Mouse (Mus musculus) neural tube, embryonic 13.5 days (tissue): ENCODE data around the gene Pde3b. TPM values are rescaled to one million over a fixed set of nuclear protein-coding genes. Genes with fewer than 3 reads are reported as not detected.

ENCODE experiments used
- ATAC-seq: fragments of 200-750 bp; cut with Nextera tagmentation; 2 replicates; pipeline ENCODE4 v1.8.0; 2017; ENCODE audit warnings: low read depth, mild to moderate bottlenecking, moderate TSS enrichment, moderate library complexity
- H3K27ac ChIP-seq: fragments of 300-500 bp; sonication (generic); replicated peaks from 2 replicates; pipeline ENCODE4 v1.5.1; 2015; ENCODE audit warnings: moderate library complexity, mild to moderate bottlenecking, inconsistent platforms
- H3K27me3 ChIP-seq: fragments of 300-500 bp; sonication (generic); 2 replicates; pipeline ENCODE4 v1.6.1; 2015; ENCODE audit warnings: mild to moderate bottlenecking, inconsistent platforms
- H3K36me3 ChIP-seq: fragments of 300-500 bp; sonication (generic); 2 replicates; pipeline ENCODE4 v1.6.1; 2015; ENCODE audit warnings: mild to moderate bottlenecking, inconsistent platforms
- H3K4me1 ChIP-seq: fragments of 300-500 bp; sonication (generic); replicated peaks from 2 replicates; pipeline ENCODE4 v1.6.1; 2015; ENCODE audit warnings: inconsistent platforms
- H3K4me2 ChIP-seq: fragments of 300-500 bp; sonication (generic); 2 replicates; pipeline ENCODE4 v1.6.1; 2015; ENCODE audit warnings: inconsistent platforms, mild to moderate bottlenecking, moderate library complexity
- H3K4me3 ChIP-seq: fragments of 300-500 bp; sonication (generic); 2 replicates; pipeline ENCODE4 v1.5.1; 2015; ENCODE audit warnings: mild to moderate bottlenecking, inconsistent platforms
- H3K9ac ChIP-seq: fragments of 300-500 bp; sonication (generic); 2 replicates; pipeline ENCODE4 v1.6.1; 2015; ENCODE audit warnings: moderate library complexity, mild to moderate bottlenecking, inconsistent platforms
- H3K9me3 ChIP-seq: fragments of 300-500 bp; sonication (generic); 2 replicates; pipeline ENCODE4 v1.6.1; 2016; ENCODE audit warnings: inconsistent platforms
- WGBS: fragments of 180-500 bp; shearing (Covaris S2); methylation state at CpG from one replicate; pipeline ENCODE4 v1.1.7; 2015; 5-methylcytosine and 5-hydroxymethylcytosine counted together
- polyA plus RNA-seq: library from polyadenylated mRNA; unstranded; fragments of >200 nt; fragmentation: Nextera tagmentation; extraction: Ambion mirVana; gene quantifications from 2 replicates; pipeline ENCODE4 v1.2.1, GENCODE M21; 2015

Gene Pde3b
- polyA plus RNA-seq, 1 experiment from 2014 or later = 4.8 TPM

- Histone ChIP-seq H3K36me3 (0 out of 2 replicates have a peak, but pooled peaks cover 1% of the 10 kb centered on the region), H3K9ac (no peak overlapping the region), H3K4me1 (no peaks in the 10 kb centered on the region), H3K9me3 (no peaks in the 10 kb centered on the region), H3K27ac (no peak overlapping the region), H3K4me3 (no peak overlapping the region), H3K4me2 (no peak overlapping the region), H3K27me3 (no peaks in the 10 kb centered on the region)
- 68% methylated on average over 3 of the region's 3 CpGs for WGBS
- ATAC-seq = no peak
These were observed 37.8 kb downstream of the Pde3b start for GRCm38 (mm10) chr7:114452876-114453275.

GRCm38 (mm10) chr7:114453300-114453990 is 38.4 kb downstream of the Pde3b start:
- H3K9me3 ChIP-seq = no peaks in the 10 kb centered on the region
- H3K4me2 ChIP-seq = no peak overlapping the region
- H3K9ac ChIP-seq = no peak overlapping the region
- 0 out of 2 replicates have a peak, but pooled peaks cover 5% of the 10 kb centered on the region for H3K36me3 ChIP-seq
- H3K27me3 ChIP-seq = no peaks in the 10 kb centered on the region
- ATAC-seq = no peak
- no peak overlapping the region for H3K27ac ChIP-seq
- 87% methylated on average over 5 of the region's 5 CpGs for WGBS
- no peaks in the 10 kb centered on the region for H3K4me1 ChIP-seq
- no peak overlapping the region for H3K4me3 ChIP-seq

GRCm38 (mm10) chr7:114454858-114455257 is 39.8 kb downstream of the Pde3b start:
- Histone ChIP-seq H3K4me3 (no peak overlapping the region), H3K27ac (no peak overlapping the region), H3K4me1 (no peaks in the 10 kb centered on the region), H3K4me2 (no peak overlapping the region), H3K27me3 (no peaks in the 10 kb centered on the region), H3K36me3 (0 out of 2 replicates have a peak, but pooled peaks cover 5% of the 10 kb centered on the region), H3K9me3 (no peaks in the 10 kb centered on the region), H3K9ac (no peak overlapping the region)
- 89% methylated on average over 1 of the region's 1 CpGs for WGBS
- ATAC-seq = no peak

- Histone ChIP-seq H3K27ac (no peak overlapping the region), H3K4me1 (no peaks in the 10 kb centered on the region), H3K4me2 (no peak overlapping the region), H3K4me3 (no peak overlapping the region), H3K36me3 (0 out of 2 replicates have a peak, but pooled peaks cover 5% of the 10 kb centered on the region), H3K9ac (no peak overlapping the region), H3K9me3 (no peaks in the 10 kb centered on the region), H3K27me3 (no peaks in the 10 kb centered on the region)
- 87% methylated on average over 4 of the region's 4 CpGs for WGBS
- no peak for ATAC-seq
These were observed 41.8 kb downstream of the Pde3b start for GRCm38 (mm10) chr7:114456904-114457303.

- no peak overlapping the region for H3K4me3 ChIP-seq
- H3K4me1 ChIP-seq = no peaks in the 10 kb centered on the region
- 0 out of 2 replicates have a peak, but pooled peaks cover 5% of the 10 kb centered on the region for H3K36me3 ChIP-seq
- no peak overlapping the region for H3K9ac ChIP-seq
- 37% methylated on average over 1 of the region's 1 CpGs for WGBS
- ATAC-seq = no peak
- H3K27ac ChIP-seq = no peak overlapping the region
- H3K9me3 ChIP-seq = no peaks in the 10 kb centered on the region
- H3K27me3 ChIP-seq = no peaks in the 10 kb centered on the region
- no peak overlapping the region for H3K4me2 ChIP-seq
These were observed 44.8 kb downstream of the Pde3b start for GRCm38 (mm10) chr7:114459909-114460308.

GRCm38 (mm10) chr7:114461727-114462126 is 46.6 kb downstream of the Pde3b start:
- 0 out of 2 replicates have a peak, but pooled peaks cover 5% of the 10 kb centered on the region for H3K36me3 ChIP-seq
- H3K4me1 ChIP-seq = no peaks in the 10 kb centered on the region
- no peak overlapping the region for H3K4me3 ChIP-seq
- H3K27ac ChIP-seq = no peak overlapping the region
- no peak for ATAC-seq
- H3K9me3 ChIP-seq = no peaks in the 10 kb centered on the region
- 74% methylated on average over 2 of the region's 2 CpGs for WGBS
- no peak overlapping the region for H3K4me2 ChIP-seq
- no peak overlapping the region for H3K9ac ChIP-seq
- no peaks in the 10 kb centered on the region for H3K27me3 ChIP-seq

- no peaks in the 10 kb centered on the region for H3K4me1 ChIP-seq
- H3K9me3 ChIP-seq = no peaks in the 10 kb centered on the region
- no peaks in the 10 kb centered on the region for H3K27me3 ChIP-seq
- H3K4me3 ChIP-seq = no peak overlapping the region
- H3K36me3 ChIP-seq = no peaks in the 10 kb centered on the region
- WGBS = 91% methylated on average over 3 of the region's 3 CpGs
- no peak for ATAC-seq
- H3K9ac ChIP-seq = no peak overlapping the region
- no peak overlapping the region for H3K4me2 ChIP-seq
- no peak overlapping the region for H3K27ac ChIP-seq
These were observed 51.3 kb downstream of the Pde3b start for GRCm38 (mm10) chr7:114466358-114466757.

GRCm38 (mm10) chr7:114472471-114472870 is 57.4 kb downstream of the Pde3b start:
- H3K9ac ChIP-seq = no peak overlapping the region
- H3K36me3 ChIP-seq = no peaks in the 10 kb centered on the region
- no peak overlapping the region for H3K4me2 ChIP-seq
- H3K9me3 ChIP-seq = no peaks in the 10 kb centered on the region
- WGBS = 80% methylated on average over 2 of the region's 2 CpGs
- no peaks in the 10 kb centered on the region for H3K27me3 ChIP-seq
- H3K27ac ChIP-seq = no peak overlapping the region
- H3K4me1 ChIP-seq = no peaks in the 10 kb centered on the region
- no peak for ATAC-seq
- H3K4me3 ChIP-seq = no peak overlapping the region

- H3K4me1 ChIP-seq = no peaks in the 10 kb centered on the region
- WGBS = 85% methylated on average over 1 of the region's 1 CpGs
- no peak overlapping the region for H3K27ac ChIP-seq
- H3K9ac ChIP-seq = no peak overlapping the region
- no peaks in the 10 kb centered on the region for H3K9me3 ChIP-seq
- no peaks in the 10 kb centered on the region for H3K36me3 ChIP-seq
- H3K4me3 ChIP-seq = no peak overlapping the region
- ATAC-seq = no peak
- H3K4me2 ChIP-seq = no peak overlapping the region
- no peaks in the 10 kb centered on the region for H3K27me3 ChIP-seq
These were observed 59.8 kb downstream of the Pde3b start for GRCm38 (mm10) chr7:114474889-114475288.

- no peak overlapping the region for H3K9ac ChIP-seq
- ATAC-seq = no peak
- H3K4me3 ChIP-seq = no peak overlapping the region
- no peaks in the 10 kb centered on the region for H3K9me3 ChIP-seq
- no peaks in the 10 kb centered on the region for H3K4me1 ChIP-seq
- WGBS = 92% methylated on average over 2 of the region's 2 CpGs
- no peak overlapping the region for H3K4me2 ChIP-seq
- H3K27ac ChIP-seq = no peak overlapping the region
- H3K36me3 ChIP-seq = no peaks in the 10 kb centered on the region
- H3K27me3 ChIP-seq = no peaks in the 10 kb centered on the region
These were observed 62.8 kb downstream of the Pde3b start for GRCm38 (mm10) chr7:114477884-114478283.

GRCm38 (mm10) chr7:114478901-114479300 is 63.8 kb downstream of the Pde3b start:
- 33% methylated on average over 5 of the region's 5 CpGs for WGBS
- H3K9me3 ChIP-seq = no peaks in the 10 kb centered on the region
- H3K27me3 ChIP-seq = no peaks in the 10 kb centered on the region
- ATAC-seq = no peak
- no peak overlapping the region for H3K4me2 ChIP-seq
- H3K36me3 ChIP-seq = no peaks in the 10 kb centered on the region
- no peak overlapping the region for H3K4me3 ChIP-seq
- no peak overlapping the region for H3K27ac ChIP-seq
- H3K9ac ChIP-seq = no peak overlapping the region
- H3K4me1 ChIP-seq = no peaks in the 10 kb centered on the region

- Histone ChIP-seq H3K27ac (no peak overlapping the region), H3K9ac (no peak overlapping the region), H3K27me3 (no peaks in the 10 kb centered on the region), H3K4me1 (no peaks in the 10 kb centered on the region), H3K4me3 (no peak overlapping the region), H3K4me2 (no peak overlapping the region), H3K9me3 (no peaks in the 10 kb centered on the region), H3K36me3 (no peaks in the 10 kb centered on the region)
- 87% methylated on average over 4 of the region's 4 CpGs for WGBS
- no peak for ATAC-seq
These were observed 64.7 kb downstream of the Pde3b start for GRCm38 (mm10) chr7:114479779-114480178.
